Mouse (Mus musculus): ENCODE measurements around the gene Tmc7. TPM values are rescaled to one million over a fixed set of nuclear protein-coding genes. Genes with fewer than 3 reads are reported as not detected.

Gene Tmc7
- total and polyA plus RNA-seq, 3 experiments: not detected

DNA sequence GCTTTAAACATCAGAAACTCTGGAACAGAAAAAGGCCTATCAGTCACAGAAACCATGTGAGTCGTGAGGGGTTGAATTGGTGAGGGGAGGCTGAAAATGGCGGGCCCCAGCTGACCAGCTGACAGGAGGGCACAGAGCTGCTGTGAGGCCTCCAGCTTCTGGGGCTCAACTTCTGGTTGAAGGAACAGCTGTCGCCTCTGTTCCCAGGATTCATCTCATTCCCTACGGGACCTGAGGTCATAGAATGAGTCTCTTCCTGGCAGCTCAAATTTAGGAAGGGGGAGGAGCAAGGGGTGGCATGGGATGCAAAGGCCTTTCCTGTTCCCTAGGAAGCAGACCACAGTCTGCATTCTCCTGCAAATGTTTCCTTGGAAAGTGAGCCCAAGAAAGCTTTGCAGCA, 80.7 kb downstream of the Tmc7 start:
- Histone ChIP-seq H3K9me3 (replicated peaks; ENCODE audit: insufficient read depth, low read length) (no peaks in the 10 kb centered on the region), H3K9ac (ENCODE audit: control insufficient read depth, low read depth, low read length, poor library complexity, severe bottlenecking) (no peak overlapping the region), H3K27me3 (ENCODE audit: control insufficient read depth in 1 of 2, insufficient read depth in 2 of 2, low read length in 2 of 2) (peaks cover 0 to 1% of the 10 kb centered on the region in 2 experiments; a peak in 1 of 4 replicates), H3K36me3 (ENCODE audit: control insufficient read depth in 1 of 2, insufficient read depth in 2 of 2, low read length in 2 of 2) (no peaks in the 10 kb centered on the region), H3K4me3 (ENCODE audit: control insufficient read depth in 1 of 2, insufficient read depth in 1 of 2, low read depth in 2 of 2, low read length in 2 of 2) (no peak overlapping the region), H3K27ac (ENCODE audit: control insufficient read depth, low read depth, low read length) (no peak overlapping the region), H3K4me1 (ENCODE audit: control insufficient read depth in 1 of 2, insufficient read depth in 2 of 2, low read length in 2 of 2) (no peaks in the 10 kb centered on the region; a peak in 1 of 4 replicates), H3K79me2 (ENCODE audit: control insufficient read depth, insufficient read depth, low read length, poor library complexity) (no peaks in the 10 kb centered on the region)
- DNase-seq (ENCODE audit: low read depth, low spot score): no peak
- no peak for TF ChIP-seq SMC3 (IDR thresholded peaks at IDR 0.05; ENCODE audit: low read depth, low read length)
- TF ChIP-seq TAL1 (IDR thresholded peaks at IDR 0.05; ENCODE audit: low read length): no peak
- TF ChIP-seq SIN3A (IDR thresholded peaks at IDR 0.05; ENCODE audit: low read length): no peak
- no peak for TF ChIP-seq USF1 (IDR thresholded peaks at IDR 0.05; ENCODE audit: low read depth, low read length)
- no peak for TF ChIP-seq ZMIZ1 (IDR thresholded peaks at IDR 0.05; ENCODE audit: low read depth, low read length)
- no peak for TF ChIP-seq TCF12 (IDR thresholded peaks at IDR 0.05; ENCODE audit: low read depth, low read length)
- no peak for TF ChIP-seq POLR2AphosphoS5 (IDR thresholded peaks at IDR 0.05; ENCODE audit: borderline replicate concordance, low read depth, low read length)
- TF ChIP-seq NELFE (IDR thresholded peaks at IDR 0.05; ENCODE audit: low read depth, low read length): no peak
- no peak for TF ChIP-seq POLR2AphosphoS2 (IDR thresholded peaks at IDR 0.05; ENCODE audit: low read length)
- TF ChIP-seq TBP (IDR thresholded peaks at IDR 0.05; ENCODE audit: low read depth, low read length): no peak
- TF ChIP-seq JUND (IDR thresholded peaks at IDR 0.05; ENCODE audit: low read depth, low read length): no peak

DNA sequence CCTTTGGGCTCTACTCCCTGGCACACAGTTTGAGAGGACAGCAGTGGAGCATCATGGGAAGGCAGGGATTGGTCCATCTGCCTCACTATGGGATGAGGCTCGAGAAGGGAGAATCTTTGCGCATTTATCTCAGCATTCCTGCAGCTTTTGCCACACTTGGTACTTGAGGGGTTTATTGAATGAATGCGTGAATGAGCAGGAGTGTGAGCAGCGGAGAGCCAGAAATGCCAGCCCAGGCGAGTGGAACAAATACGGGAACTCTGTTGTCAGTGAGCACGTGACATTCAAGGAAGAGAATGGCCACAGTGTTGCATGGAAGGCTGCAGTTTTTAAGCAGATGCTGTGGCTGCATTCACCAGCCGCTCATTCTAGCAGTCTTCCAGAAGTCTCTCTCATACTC, 82.2 kb downstream of the Tmc7 start:
- Histone ChIP-seq H3K27ac (ENCODE audit: control insufficient read depth, low read depth, low read length) (no peak overlapping the region), H3K79me2 (ENCODE audit: control insufficient read depth, insufficient read depth, low read length, poor library complexity) (no peaks in the 10 kb centered on the region), H3K9me3 (replicated peaks; ENCODE audit: insufficient read depth, low read length) (no peaks in the 10 kb centered on the region), H3K27me3 (ENCODE audit: control insufficient read depth in 1 of 2, insufficient read depth in 2 of 2, low read length in 2 of 2) (peaks cover 0 to 1% of the 10 kb centered on the region in 2 experiments; a peak in 1 of 4 replicates), H3K9ac (ENCODE audit: control insufficient read depth, low read depth, low read length, poor library complexity, severe bottlenecking) (no peak overlapping the region), H3K4me1 (ENCODE audit: control insufficient read depth in 1 of 2, insufficient read depth in 2 of 2, low read length in 2 of 2) (no peaks in the 10 kb centered on the region; a peak in 1 of 4 replicates), H3K4me3 (ENCODE audit: control insufficient read depth in 1 of 2, insufficient read depth in 1 of 2, low read depth in 2 of 2, low read length in 2 of 2) (no peak overlapping the region), H3K36me3 (ENCODE audit: control insufficient read depth in 1 of 2, insufficient read depth in 2 of 2, low read length in 2 of 2) (no peaks in the 10 kb centered on the region)
- DNase-seq (ENCODE audit: low read depth, low spot score): no peak
- no peak for TF ChIP-seq CTCF (IDR thresholded peaks at IDR 0.05 in 2 of 3, conservative IDR thresholded peaks at IDR 0.05 in 1 of 3; ENCODE audit: control insufficient read depth in 1 of 3, insufficient read depth in 1 of 3, low read depth in 2 of 3, low read length in 3 of 3, poor library complexity in 1 of 3, severe bottlenecking in 1 of 3)
- TF ChIP-seq E2F4 (IDR thresholded peaks at IDR 0.05; ENCODE audit: borderline replicate concordance, low read depth, low read length): no peak
- no peak for TF ChIP-seq MYC (IDR thresholded peaks at IDR 0.05; ENCODE audit: low read depth, low read length)
- no peak for TF ChIP-seq POLR2AphosphoS5 (IDR thresholded peaks at IDR 0.05; ENCODE audit: borderline replicate concordance, low read depth, low read length)
- no peak for TF ChIP-seq MAFK (IDR thresholded peaks at IDR 0.05; ENCODE audit: borderline replicate concordance, low read depth, low read length)
- TF ChIP-seq GATA1 (IDR thresholded peaks at IDR 0.05; ENCODE audit: low read depth, low read length): no peak
- TF ChIP-seq ELF1 (IDR thresholded peaks at IDR 0.05; ENCODE audit: low read depth, low read length): no peak
- TF ChIP-seq JUND (IDR thresholded peaks at IDR 0.05; ENCODE audit: low read depth, low read length): no peak
- TF ChIP-seq UBTF (IDR thresholded peaks at IDR 0.05; ENCODE audit: borderline replicate concordance, insufficient read depth, low read depth, low read length): no peak
- TF ChIP-seq RCOR1 (IDR thresholded peaks at IDR 0.05; ENCODE audit: low read depth, low read length): no peak
- TF ChIP-seq TAL1 (IDR thresholded peaks at IDR 0.05; ENCODE audit: low read length): no peak
- no peak for TF ChIP-seq CHD2 (IDR thresholded peaks at IDR 0.05; ENCODE audit: low read length)
- no peak for TF ChIP-seq HCFC1 (IDR thresholded peaks at IDR 0.05; ENCODE audit: low read depth, low read length)
- TF ChIP-seq NELFE (IDR thresholded peaks at IDR 0.05; ENCODE audit: low read depth, low read length): no peak
- no peak for TF ChIP-seq TBP (IDR thresholded peaks at IDR 0.05; ENCODE audit: low read depth, low read length)

Measured in MEL (cell line).